Mouse (Mus musculus) hindbrain, postnatal 0 days (tissue): ENCODE data around the gene Naif1. TPM values are rescaled to one million over a fixed set of nuclear protein-coding genes. Genes with fewer than 3 reads are reported as not detected.

Experiments used
- ATAC-seq: fragments of 200-750 bp; cut with Nextera tagmentation; 2 replicates; pipeline ENCODE4 v1.8.0; 2017; ENCODE audit warnings: mild to moderate bottlenecking, moderate TSS enrichment, moderate library complexity
- DNase-seq: peaks from one replicate; pipeline ENCODE4 v3.0.0-alpha.2; 2015; ENCODE audit warnings: low spot score
- H3K27ac ChIP-seq: fragments of 300-500 bp; sonication (generic); 2 replicates; pipeline ENCODE4 v1.5.1; 2014; ENCODE audit warnings: mild to moderate bottlenecking
- H3K27me3 ChIP-seq: fragments of 300-500 bp; sonication (generic); 2 replicates; pipeline ENCODE4 v1.6.1; 2014; ENCODE audit warnings: low read length, mixed read lengths; ENCODE audit not compliant: insufficient read depth
- H3K36me3 ChIP-seq: fragments of 300-500 bp; sonication (generic); 2 replicates; pipeline ENCODE4 v1.6.1; 2014; ENCODE audit warnings: low read length, mixed read lengths; ENCODE audit not compliant: insufficient read depth
- H3K4me1 ChIP-seq: fragments of 300-500 bp; sonication (generic); 2 replicates; pipeline ENCODE4 v1.6.1; 2014; ENCODE audit warnings: antibody characterized with exemption, low read length, mixed read lengths; ENCODE audit not compliant: insufficient read depth
- H3K4me2 ChIP-seq: fragments of 300-500 bp; sonication (generic); 2 replicates; pipeline ENCODE4 v1.6.1; 2014; ENCODE audit warnings: low read depth, mild to moderate bottlenecking, low read length, moderate library complexity, mixed read lengths
- H3K4me3 ChIP-seq: fragments of 300-500 bp; sonication (generic); 2 replicates; pipeline ENCODE4 v1.5.1; 2014; ENCODE audit warnings: low read length
- H3K9ac ChIP-seq: fragments of 300-500 bp; sonication (generic); replicated peaks from 2 replicates; pipeline ENCODE4 v1.6.1; 2014; ENCODE audit warnings: mild to moderate bottlenecking, low read length, moderate library complexity, mixed read lengths
- H3K9me3 ChIP-seq: fragments of 300-500 bp; sonication (generic); 2 replicates; pipeline ENCODE4 v1.6.1; 2016; ENCODE audit warnings: low read length, mixed read lengths
- CTCF ChIP-seq: IDR thresholded peaks from 2 replicates; pipeline ENCODE4 v1.5.1; 2016; ENCODE audit warnings: antibody characterized with exemption, control low read depth, low read depth
- WGBS: fragments of 180-500 bp; shearing (Covaris S2); extraction: QIAGEN DNeasy Blood & Tissue Kit; methylation state at CpG from one replicate; pipeline ENCODE4 v1.1.7; 2014; 5-methylcytosine and 5-hydroxymethylcytosine counted together
- polyA plus RNA-seq: library from polyadenylated mRNA; unstranded; fragments of >200 nt; fragmentation: Nextera tagmentation; extraction: Ambion mirVana; gene quantifications from 2 replicates; pipeline ENCODE4 v1.2.1, GENCODE M21; 2015
- total RNA-seq: library from RNA; depleted of rRNA; stranded (reverse); fragments of >200 nt; gene quantifications from 2 replicates; pipeline ENCODE4 v1.2.3, GENCODE M21; 2014; rRNA removed

Gene Naif1
- total and polyA plus RNA-seq, 2 experiments from 2014 or later = 3.0 to 3.7 TPM

GRCm38 (mm10) chr2:32496190-32496589 is 45.9 kb downstream of the Naif1 start:
- H3K36me3 ChIP-seq = no peaks in the 10 kb centered on the region
- no peak overlapping the region for H3K4me3 ChIP-seq
- H3K27me3 ChIP-seq = no peaks in the 10 kb centered on the region
- H3K9ac ChIP-seq = no peak overlapping the region
- H3K27ac ChIP-seq = no peak overlapping the region
- no peak for DNase-seq
- TF ChIP-seq CTCF = no peak
- no peak for ATAC-seq
- H3K4me2 ChIP-seq = no peak overlapping the region
- H3K4me1 ChIP-seq = no peaks in the 10 kb centered on the region
- WGBS = 74% methylated on average over 5 of the region's 5 CpGs
- H3K9me3 ChIP-seq = peaks cover 4% of the 10 kb centered on the region; the same call in 1 of the 2 replicates

- Histone ChIP-seq H3K36me3 (no peaks in the 10 kb centered on the region), H3K27ac (no peak overlapping the region), H3K9me3 (peaks cover 4% of the 10 kb centered on the region; the same call in 1 of the 2 replicates), H3K4me1 (no peaks in the 10 kb centered on the region), H3K4me3 (no peak overlapping the region), H3K4me2 (no peak overlapping the region), H3K27me3 (no peaks in the 10 kb centered on the region), H3K9ac (no peak overlapping the region)
- ATAC-seq (no peak), DNase-seq (no peak)
- TF ChIP-seq CTCF = no peak
- 87% methylated on average over 4 of the region's 4 CpGs for WGBS
Observed at GRCm38 (mm10) chr2:32499365-32499764, 49.1 kb downstream of the Naif1 start.

- no peaks in the 10 kb centered on the region for H3K36me3 ChIP-seq
- peaks cover 4% of the 10 kb centered on the region; the same call in 1 of the 2 replicates for H3K9me3 ChIP-seq
- no peak for DNase-seq
- no peaks in the 10 kb centered on the region for H3K27me3 ChIP-seq
- WGBS = 81% methylated on average over 5 of the region's 5 CpGs
- no peak overlapping the region for H3K27ac ChIP-seq
- H3K4me1 ChIP-seq = no peaks in the 10 kb centered on the region
- no peak for ATAC-seq
- no peak overlapping the region for H3K4me2 ChIP-seq
- no peak for TF ChIP-seq CTCF
- H3K9ac ChIP-seq = no peak overlapping the region
- no peak overlapping the region for H3K4me3 ChIP-seq
Observed at GRCm38 (mm10) chr2:32500461-32500860, 50.2 kb downstream of the Naif1 start.

GRCm38 (mm10) chr2:32501754-32502324 is 51.6 kb downstream of the Naif1 start:
- no peak overlapping the region for H3K9ac ChIP-seq
- no peak for ATAC-seq

GRCm38 (mm10) chr2:32502843-32503242 is 52.6 kb downstream of the Naif1 start:
- Histone ChIP-seq H3K27ac (no peak overlapping the region), H3K4me2 (no peak overlapping the region), H3K36me3 (no peaks in the 10 kb centered on the region), H3K4me3 (no peak overlapping the region), H3K9me3 (peaks cover 4% of the 10 kb centered on the region; the same call in 1 of the 2 replicates), H3K27me3 (no peaks in the 10 kb centered on the region), H3K9ac (no peak overlapping the region), H3K4me1 (no peaks in the 10 kb centered on the region)
- 92% methylated on average over 12 of the region's 12 CpGs for WGBS
- no peak for DNase-seq
- no peak for ATAC-seq
- TF ChIP-seq CTCF = no peak

More at GRCm38 (mm10) chr2:32501754-32502324, 51.6 kb downstream of the Naif1 start:
- DNase-seq = no peak
- no peak overlapping the region for H3K4me3 ChIP-seq
- TF ChIP-seq CTCF = no peak
- H3K36me3 ChIP-seq = no peaks in the 10 kb centered on the region
- no peaks in the 10 kb centered on the region for H3K4me1 ChIP-seq
- WGBS = 70% methylated on average over 5 of the region's 5 CpGs
- H3K4me2 ChIP-seq = no peak overlapping the region
- no peak overlapping the region for H3K27ac ChIP-seq
- no peaks in the 10 kb centered on the region for H3K27me3 ChIP-seq
- peaks cover 4% of the 10 kb centered on the region; the same call in 1 of the 2 replicates for H3K9me3 ChIP-seq

- H3K4me1 ChIP-seq = no peaks in the 10 kb centered on the region
- H3K9me3 ChIP-seq = peaks cover 2% of the 10 kb centered on the region; the same call in 1 of the 2 replicates
- ATAC-seq (no peak), DNase-seq (no peak)
- H3K4me2 ChIP-seq = no peak overlapping the region
- no peak overlapping the region for H3K4me3 ChIP-seq
- H3K9ac ChIP-seq = no peak overlapping the region
- H3K27me3 ChIP-seq = no peaks in the 10 kb centered on the region
- TF ChIP-seq CTCF = no peak
- no peak overlapping the region for H3K27ac ChIP-seq
- 64% methylated on average over 3 of the region's 3 CpGs for WGBS
- no peaks in the 10 kb centered on the region for H3K36me3 ChIP-seq
Observed at GRCm38 (mm10) chr2:32503588-32503987, 53.3 kb downstream of the Naif1 start.

- Histone ChIP-seq H3K4me3 (no peak overlapping the region), H3K9me3 (no peaks in the 10 kb centered on the region), H3K27me3 (no peaks in the 10 kb centered on the region), H3K36me3 (no peaks in the 10 kb centered on the region), H3K4me1 (no peaks in the 10 kb centered on the region), H3K27ac (no peak overlapping the region), H3K4me2 (no peak overlapping the region), H3K9ac (no peak overlapping the region)
- no peak for TF ChIP-seq CTCF
- WGBS = 98% methylated on average over 2 of the region's 2 CpGs
- ATAC-seq = no peak
- no peak for DNase-seq
Observed at GRCm38 (mm10) chr2:32505536-32505935, 55.3 kb downstream of the Naif1 start.

Other genes with a start within 250 kb of the Naif1 start
- gene Pomt1, start 213.9 kb upstream of the Naif1 start, total RNA-seq = 41.2 and 41.8 TPM in 2 replicates
- gene Pomt1, start 213.9 kb upstream of the Naif1 start, polyA plus RNA-seq = 18.0 and 19.4 TPM in 2 replicates
- 115 and 138 TPM in 2 replicates for gene Uck1, start 190.3 kb upstream of the Naif1 start, total RNA-seq
- gene Uck1, start 190.3 kb upstream of the Naif1 start, polyA plus RNA-seq = 90.8 and 92.5 TPM in 2 replicates
- gene Golga2, start 163.1 kb upstream of the Naif1 start, total RNA-seq = 49.3 and 55.8 TPM in 2 replicates
- gene Golga2, start 163.1 kb upstream of the Naif1 start, polyA plus RNA-seq = 24.4 and 25.7 TPM in 2 replicates
- gene Swi5, start 162.4 kb upstream of the Naif1 start, total RNA-seq = 302 and 319 TPM in 2 replicates
- 487 and 513 TPM in 2 replicates for gene Swi5, start 162.4 kb upstream of the Naif1 start, polyA plus RNA-seq
- gene Ciz1, start 98.1 kb upstream of the Naif1 start, total RNA-seq = 87.6 and 103 TPM in 2 replicates
- gene Ciz1, start 98.1 kb upstream of the Naif1 start, polyA plus RNA-seq = 33.3 and 40.3 TPM in 2 replicates
- 190 and 211 TPM in 2 replicates for gene Dnm1, start 97.1 kb upstream of the Naif1 start, total RNA-seq
- 87.6 and 96.9 TPM in 2 replicates for gene Dnm1, start 97.1 kb upstream of the Naif1 start, polyA plus RNA-seq
- 458 and 481 TPM in 2 replicates for gene 1110008P14Rik, start 68.5 kb upstream of the Naif1 start, total RNA-seq
- gene 1110008P14Rik, start 68.5 kb upstream of the Naif1 start, polyA plus RNA-seq = 220 and 233 TPM in 2 replicates
- 0.31 and 0.58 TPM in 2 replicates for gene Lcn2, start 62.2 kb upstream of the Naif1 start, total RNA-seq
- 0.80 and 0.93 TPM in 2 replicates for gene Lcn2, start 62.2 kb upstream of the Naif1 start, polyA plus RNA-seq
- 41.3 and 45.5 TPM in 2 replicates for gene Ptges2, start 54.6 kb upstream of the Naif1 start, total RNA-seq
- gene Ptges2, start 54.6 kb upstream of the Naif1 start, polyA plus RNA-seq = 55.6 and 57.0 TPM in 2 replicates
- gene Slc25a25, start 988 bp downstream of the Naif1 start, total RNA-seq = 64.3 and 69.6 TPM in 2 replicates
- 44.4 and 46.4 TPM in 2 replicates for gene Slc25a25, start 988 bp downstream of the Naif1 start, polyA plus RNA-seq
- gene Fam102a, start 84.9 kb downstream of the Naif1 start, total RNA-seq = 23.6 and 25.4 TPM in 2 replicates
- 7.9 and 8.2 TPM in 2 replicates for gene Fam102a, start 84.9 kb downstream of the Naif1 start, polyA plus RNA-seq
- 64.1 and 70.8 TPM in 2 replicates for gene Dpm2, start 120.4 kb downstream of the Naif1 start, total RNA-seq
- 139 and 146 TPM in 2 replicates for gene Dpm2, start 120.4 kb downstream of the Naif1 start, polyA plus RNA-seq
- 15.1 and 35.0 TPM in 2 replicates for gene Pip5kl1, start 124.3 kb downstream of the Naif1 start, total RNA-seq
- 16.7 and 19.1 TPM in 2 replicates for gene Pip5kl1, start 124.3 kb downstream of the Naif1 start, polyA plus RNA-seq
- 0.21 and 0.83 TPM in 2 replicates for gene 9430097D07Rik, start 125.2 kb downstream of the Naif1 start, total RNA-seq
- gene 9430097D07Rik, start 125.2 kb downstream of the Naif1 start, polyA plus RNA-seq = 0.73 and 0.76 TPM in 2 replicates
- gene St6galnac4, start 136.6 kb downstream of the Naif1 start, total RNA-seq = 66.9 and 75.7 TPM in 2 replicates
- 45.6 and 47.5 TPM in 2 replicates for gene St6galnac4, start 136.6 kb downstream of the Naif1 start, polyA plus RNA-seq
- gene St6galnac6, start 149.3 kb downstream of the Naif1 start, total RNA-seq = 87.0 and 114 TPM in 2 replicates
- gene St6galnac6, start 149.3 kb downstream of the Naif1 start, polyA plus RNA-seq = 39.5 and 40.9 TPM in 2 replicates
- gene Ak1, start 171.3 kb downstream of the Naif1 start, total RNA-seq = 89.8 and 92.2 TPM in 2 replicates
- gene Ak1, start 171.3 kb downstream of the Naif1 start, polyA plus RNA-seq = 103 and 106 TPM in 2 replicates
- 23.7 and 24.1 TPM in 2 replicates for gene Eng, start 196.1 kb downstream of the Naif1 start, total RNA-seq
- gene Eng, start 196.1 kb downstream of the Naif1 start, polyA plus RNA-seq = 23.7 and 23.8 TPM in 2 replicates